Mouse (Mus musculus) G1E (cell line): Measurements from ENCODE around the gene Mydgf. TPM values are rescaled to one million over a fixed set of nuclear protein-coding genes. Genes with fewer than 3 reads are reported as not detected.

Experiments used
- ATAC-seq: 2 replicates; pipeline ENCODE4 v1.8.0; 2016; ENCODE audit warnings: mild to moderate bottlenecking; ENCODE audit not compliant: insufficient number of reproducible peaks, poor library complexity, low FRiP score, severe bottlenecking; ENCODE audit errors: extremely low read depth
- DNase-seq: peaks from one replicate; pipeline ENCODE4 v3.0.0; 2012; ENCODE audit warnings: low spot score
- H3K27me3 ChIP-seq: 2 replicates; pipeline ENCODE4 v1.6.1; 2012; ENCODE audit warnings: mild to moderate bottlenecking, low read length, inconsistent platforms; ENCODE audit not compliant: insufficient read depth
- H3K36me3 ChIP-seq: replicated peaks from 2 replicates; pipeline ENCODE3; 2012; ENCODE audit warnings: mild to moderate bottlenecking, inconsistent platforms
- H3K4me1 ChIP-seq: 2 replicates; pipeline ENCODE4 v1.6.1; 2012; ENCODE audit warnings: low read depth, low read length, inconsistent platforms, mixed read lengths; ENCODE audit not compliant: insufficient read depth
- H3K4me3 ChIP-seq: 2 replicates; pipeline ENCODE4 v1.5.1; 2012; ENCODE audit warnings: low read depth, mild to moderate bottlenecking, inconsistent platforms, low read length, moderate library complexity, mixed read lengths
- H3K9me3 ChIP-seq: replicated peaks from 2 replicates; pipeline ENCODE4 v1.6.1; 2012; ENCODE audit warnings: inconsistent platforms
- CTCF ChIP-seq: IDR thresholded peaks from 2 replicates; pipeline ENCODE4 v1.5.1; 2012; ENCODE audit warnings: low read depth, low read length, inconsistent platforms, mixed read lengths
- GATA1 ChIP-seq: IDR thresholded peaks from 2 replicates; pipeline ENCODE4 v1.6.1; 2012; ENCODE audit warnings: borderline replicate concordance, low read length, inconsistent platforms, mixed read lengths
- GATA2 ChIP-seq: IDR thresholded peaks from 2 replicates; pipeline ENCODE4 v1.6.1; 2012; ENCODE audit warnings: low read depth, low read length, inconsistent platforms, borderline replicate concordance
- POLR2AphosphoS5 ChIP-seq: IDR thresholded peaks from 2 replicates; pipeline ENCODE4 v1.6.1; 2012; ENCODE audit warnings: low read depth, low read length, inconsistent platforms; ENCODE audit not compliant: insufficient replicate concordance
- TAL1 ChIP-seq: conservative IDR thresholded peaks from 2 replicates; pipeline ENCODE4 v1.6.1; 2012; ENCODE audit warnings: low read depth, low read length, inconsistent platforms, mixed read lengths
- polyA plus RNA-seq: library from polyadenylated mRNA; stranded (reverse); fragments of >175 nt; gene quantifications from 2 replicates; pipeline ENCODE4 v1.2.3, GENCODE M21; 2012
- total RNA-seq, 2 experiments: library from RNA; stranded (forward) in 1 of 2; stranded (reverse) in 1 of 2; fragments of 200-1000 nt in 1 of 2; fragments of >200 nt in 1 of 2; fragmentation: Nextera tagmentation in 1 of 2; gene quantifications; 2 replicates each; pipeline ENCODE4 v1.2.3; 2014 to 2017

Mydgf gene
- total and polyA plus RNA-seq, 3 experiments: 19.9 to 36.6 (median 32.3) TPM

GRCm38 (mm10) chr17:56170636-56171035 lies 13.1 kb downstream of the Mydgf start:
- ATAC-seq: no peak
- no peaks in the 10 kb centered on the region for H3K9me3 ChIP-seq
- no peak overlapping the region for H3K4me3 ChIP-seq
- H3K4me1 ChIP-seq: peaks cover 7% of the 10 kb centered on the region; the same call in 1 of the 2 replicates
- no peak for DNase-seq
- H3K27me3 ChIP-seq: peaks cover 48% of the 10 kb centered on the region
- no peak for TF ChIP-seq TAL1
- TF ChIP-seq POLR2AphosphoS5: no peak
- no peak for TF ChIP-seq GATA1
- no peak for TF ChIP-seq GATA2
- TF ChIP-seq CTCF: no peak
- peaks cover 16% of the 10 kb centered on the region for H3K36me3 ChIP-seq

- Histone ChIP-seq H3K4me3 (no peak overlapping the region), H3K27me3 (peaks cover 54% of the 10 kb centered on the region), H3K9me3 (no peaks in the 10 kb centered on the region), H3K36me3 (peaks cover 9% of the 10 kb centered on the region), H3K4me1 (peaks cover 10% of the 10 kb centered on the region)
- DNase-seq (no peak), ATAC-seq (no peak)
- TF ChIP-seq POLR2AphosphoS5: no peak
- no peak for TF ChIP-seq CTCF
- no peak for TF ChIP-seq GATA1
- no peak for TF ChIP-seq TAL1
- TF ChIP-seq GATA2: no peak
Measured at GRCm38 (mm10) chr17:56169830-56170229, 13.9 kb downstream of the Mydgf start.

- TF ChIP-seq CTCF: no peak
- no peak for TF ChIP-seq POLR2AphosphoS5
- no peak for TF ChIP-seq GATA2
- no peaks in the 10 kb centered on the region for H3K36me3 ChIP-seq
- H3K4me1 ChIP-seq: peaks cover 44% of the 10 kb centered on the region
Measured at GRCm38 (mm10) chr17:56165671-56166070, 18.0 kb downstream of the Mydgf start.

GRCm38 (mm10) chr17:56164510-56164909 lies 19.2 kb downstream of the Mydgf start:
- Histone ChIP-seq H3K4me1 (peaks cover 40% of the 10 kb centered on the region), H3K27me3 (peaks cover 47% of the 10 kb centered on the region), H3K9me3 (no peaks in the 10 kb centered on the region), H3K36me3 (no peaks in the 10 kb centered on the region), H3K4me3 (no peak overlapping the region)
- no peak for ATAC-seq
- DNase-seq: no peak
- TF ChIP-seq CTCF (no peak), POLR2AphosphoS5 (no peak), GATA1 (no peak), TAL1 (no peak), GATA2 (no peak)

More at GRCm38 (mm10) chr17:56165671-56166070, 18.0 kb downstream of the Mydgf start:
- DNase-seq: no peak
- H3K27me3 ChIP-seq: peaks cover 52% of the 10 kb centered on the region
- H3K9me3 ChIP-seq: no peaks in the 10 kb centered on the region
- no peak overlapping the region for H3K4me3 ChIP-seq
- ATAC-seq: no peak

- ATAC-seq: no peak
- DNase-seq: no peak
Measured at GRCm38 (mm10) chr17:56163523-56164102, 20.1 kb downstream of the Mydgf start.

GRCm38 (mm10) chr17:56162231-56162774 lies 21.4 kb downstream of the Mydgf start, which contains the start of gene Tnfaip8l1:
Gene Tnfaip8l1, plus strand, starts transcription at chr17:56162477.
- DNase-seq (peak; percentile 99), ATAC-seq (peak; percentile 100)
- H3K9me3 ChIP-seq: no peaks in the 10 kb centered on the region
- peaks cover 48% of the 10 kb centered on the region for H3K27me3 ChIP-seq
- peaks cover 43% of the 10 kb centered on the region for H3K4me1 ChIP-seq
- no peak for TF ChIP-seq TAL1
- TF ChIP-seq GATA2: no peak
- TF ChIP-seq GATA1: no peak
- TF ChIP-seq POLR2AphosphoS5: no peak
- H3K36me3 ChIP-seq: no peaks in the 10 kb centered on the region
- H3K4me3 ChIP-seq: peak within 1 kb of the TSS; percentile 69

More at GRCm38 (mm10) chr17:56163523-56164102, 20.1 kb downstream of the Mydgf start:
- peaks cover 40% of the 10 kb centered on the region for H3K4me1 ChIP-seq
- no peak overlapping the region for H3K4me3 ChIP-seq
- H3K27me3 ChIP-seq: peaks cover 47% of the 10 kb centered on the region
- no peaks in the 10 kb centered on the region for H3K36me3 ChIP-seq
- TF ChIP-seq POLR2AphosphoS5: no peak
- TF ChIP-seq CTCF: no peak
- TF ChIP-seq TAL1: no peak
- TF ChIP-seq GATA2: no peak
- TF ChIP-seq GATA1: no peak
- no peaks in the 10 kb centered on the region for H3K9me3 ChIP-seq
